Mouse (Mus musculus): ENCODE measurements around the gene Nbeal1.

The Nbeal1 gene

GRCm38 (mm10) chr1:60236261-60236660, 55.9 kb downstream of the Nbeal1 start:
- no peak for DNase-seq (ENCODE audit: low read depth, low spot score)
- no peaks in the 10 kb centered on the region for H3K27me3 ChIP-seq (ENCODE audit: control insufficient read depth, insufficient read depth, low read length, poor library complexity, severe bottlenecking)
- H3K36me3 ChIP-seq (ENCODE audit: control insufficient read depth, insufficient read depth, low read length, poor library complexity, severe bottlenecking), result no peaks in the 10 kb centered on the region

- 0 out of 2 replicates have a peak, but pooled peaks cover 3% of the 10 kb centered on the region for H3K36me3 ChIP-seq (ENCODE audit: control insufficient read depth, insufficient read depth, low read length, poor library complexity, severe bottlenecking)
- H3K27me3 ChIP-seq (ENCODE audit: control insufficient read depth, insufficient read depth, low read length, poor library complexity, severe bottlenecking), result no peaks in the 10 kb centered on the region
- DNase-seq (ENCODE audit: low read depth, low spot score), result no peak
Measured at GRCm38 (mm10) chr1:60240430-60240829, 60.0 kb downstream of the Nbeal1 start.

DNA sequence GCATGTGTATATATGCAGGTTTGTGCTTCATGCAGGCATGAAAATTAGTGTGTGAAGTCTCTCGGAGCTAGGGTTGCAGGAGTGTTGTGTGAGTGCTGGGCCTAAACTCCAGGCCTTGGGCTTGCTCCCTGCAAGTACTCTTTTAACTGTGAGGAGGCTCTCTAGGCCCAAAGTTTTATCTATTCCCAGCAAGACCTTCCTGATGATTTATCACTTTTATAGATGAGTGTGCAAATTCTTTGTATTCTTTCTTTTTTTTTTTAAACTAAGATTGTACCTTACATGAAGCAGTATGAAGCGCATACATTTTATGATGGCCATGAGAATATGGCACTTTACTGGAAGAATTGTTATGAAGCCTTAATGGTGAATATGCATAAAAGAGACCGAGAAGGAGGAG, 87.7 kb downstream of the Nbeal1 start:
- Histone ChIP-seq H3K36me3 (ENCODE audit: control insufficient read depth, insufficient read depth, low read length, poor library complexity, severe bottlenecking) (0 out of 2 replicates have a peak, but pooled peaks cover 9% of the 10 kb centered on the region), H3K27me3 (ENCODE audit: control insufficient read depth, insufficient read depth, low read length, poor library complexity, severe bottlenecking) (no peaks in the 10 kb centered on the region)
- no peak for DNase-seq (ENCODE audit: low read depth, low spot score)

DNA sequence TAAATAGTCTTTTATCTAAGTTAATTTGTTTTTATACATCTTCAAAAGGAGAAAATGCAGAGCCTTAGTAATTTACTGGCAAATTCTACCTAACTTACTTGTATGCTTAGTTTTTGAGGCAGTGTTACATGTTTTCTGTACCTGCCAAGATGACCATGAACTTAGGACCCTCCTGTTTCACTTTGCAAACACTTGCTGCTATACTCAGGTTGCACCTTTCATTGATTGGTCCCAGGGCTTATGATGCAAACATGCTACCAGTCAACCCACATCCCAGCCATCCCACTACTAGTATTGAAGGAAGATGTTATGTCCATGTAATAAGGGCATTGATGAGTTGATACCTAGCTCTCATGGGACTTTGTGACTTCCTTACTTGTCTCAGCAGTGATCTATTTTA, 88.9 kb downstream of the Nbeal1 start:
- no peak for DNase-seq (ENCODE audit: low read depth, low spot score)
- Histone ChIP-seq H3K36me3 (ENCODE audit: control insufficient read depth, insufficient read depth, low read length, poor library complexity, severe bottlenecking) (0 out of 2 replicates have a peak, but pooled peaks cover 5% of the 10 kb centered on the region), H3K27me3 (ENCODE audit: control insufficient read depth, insufficient read depth, low read length, poor library complexity, severe bottlenecking) (no peaks in the 10 kb centered on the region)

DNA sequence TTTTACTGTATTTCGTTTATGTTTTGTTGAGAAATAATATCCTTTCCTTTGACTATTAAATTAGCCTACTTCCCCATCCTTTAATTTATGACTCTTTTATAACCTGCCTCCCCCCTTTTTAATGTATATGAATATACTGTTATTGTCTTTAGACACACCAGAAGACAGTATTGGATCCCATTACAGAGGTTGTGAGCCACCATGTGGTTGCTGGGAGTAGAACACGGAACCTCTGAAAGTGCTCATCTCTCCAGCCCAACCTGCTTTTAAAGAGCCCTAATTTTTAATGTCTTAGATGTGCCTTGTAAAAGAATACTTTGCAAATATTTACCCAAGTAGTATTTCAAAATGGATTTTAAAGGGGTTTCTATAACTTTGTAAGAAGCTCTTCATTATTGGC, 92.1 kb downstream of the Nbeal1 start:
- 0 out of 2 replicates have a peak, but pooled peaks cover 2% of the 10 kb centered on the region for H3K36me3 ChIP-seq (ENCODE audit: control insufficient read depth, insufficient read depth, low read length, poor library complexity, severe bottlenecking)
- DNase-seq (ENCODE audit: low read depth, low spot score), result peak; percentile 36
- no peaks in the 10 kb centered on the region for H3K27me3 ChIP-seq (ENCODE audit: control insufficient read depth, insufficient read depth, low read length, poor library complexity, severe bottlenecking)

- peaks cover 5% of the 10 kb centered on the region; the same call in 1 of the 2 replicates for H3K36me3 ChIP-seq (ENCODE audit: control insufficient read depth, insufficient read depth, low read length, poor library complexity, severe bottlenecking)
- no peak for DNase-seq (ENCODE audit: low read depth, low spot score)
- H3K27me3 ChIP-seq (ENCODE audit: control insufficient read depth, insufficient read depth, low read length, poor library complexity, severe bottlenecking), result no peaks in the 10 kb centered on the region
Measured at GRCm38 (mm10) chr1:60293921-60294320, 113.5 kb downstream of the Nbeal1 start.

DNA sequence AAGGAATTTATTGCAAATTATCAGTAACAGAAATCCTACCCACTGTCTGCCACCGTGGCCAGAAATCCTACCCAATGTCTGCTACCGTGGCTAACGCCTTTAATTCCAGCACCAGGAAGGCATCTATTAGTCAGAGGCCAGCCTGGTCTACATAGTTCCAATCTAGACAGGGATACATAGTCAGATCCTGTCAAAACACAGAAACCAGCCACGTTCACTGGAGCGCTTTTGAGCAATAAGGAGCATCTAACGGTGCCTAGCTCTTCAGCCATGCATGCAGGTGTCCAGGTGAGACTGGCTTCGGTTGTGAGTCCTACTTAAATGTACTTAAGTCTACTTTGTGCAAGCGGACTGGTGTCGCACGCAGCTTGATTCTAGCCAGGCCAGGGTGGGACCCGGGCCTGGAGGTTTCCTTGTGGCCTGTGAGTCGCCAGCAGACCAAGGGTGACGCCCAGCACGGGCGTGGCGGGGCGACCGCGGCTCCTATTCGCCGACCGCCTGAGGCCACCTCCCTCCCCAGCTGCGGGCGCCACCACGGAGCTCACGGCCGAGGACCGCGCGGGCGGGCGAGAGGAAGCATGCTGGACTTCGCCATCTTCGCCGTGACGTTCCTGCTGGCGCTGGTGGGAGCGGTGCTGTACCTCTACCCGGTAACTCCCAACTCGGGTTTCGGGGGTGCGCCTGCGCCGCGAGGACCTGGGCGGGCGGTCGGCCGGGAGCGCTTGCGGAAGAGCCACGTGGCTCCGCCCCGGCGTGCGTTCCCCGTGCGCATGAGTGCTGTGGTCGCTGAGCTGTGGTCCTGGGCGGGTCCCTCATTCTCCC, 162.6 kb downstream of the Nbeal1 start, which contains the start of gene Cyp20a1:
Gene Cyp20a1, plus strand, starts transcription at position 516 of the 822 bp plus-strand sequence.
- H3K27me3 ChIP-seq (ENCODE audit: control insufficient read depth, insufficient read depth, low read length, poor library complexity, severe bottlenecking), result no peaks in the 10 kb centered on the region
- DNase-seq (ENCODE audit: low read depth, low spot score), result peak; percentile 86
- no peaks in the 10 kb centered on the region for H3K36me3 ChIP-seq (ENCODE audit: control insufficient read depth, insufficient read depth, low read length, poor library complexity, severe bottlenecking)

DNA sequence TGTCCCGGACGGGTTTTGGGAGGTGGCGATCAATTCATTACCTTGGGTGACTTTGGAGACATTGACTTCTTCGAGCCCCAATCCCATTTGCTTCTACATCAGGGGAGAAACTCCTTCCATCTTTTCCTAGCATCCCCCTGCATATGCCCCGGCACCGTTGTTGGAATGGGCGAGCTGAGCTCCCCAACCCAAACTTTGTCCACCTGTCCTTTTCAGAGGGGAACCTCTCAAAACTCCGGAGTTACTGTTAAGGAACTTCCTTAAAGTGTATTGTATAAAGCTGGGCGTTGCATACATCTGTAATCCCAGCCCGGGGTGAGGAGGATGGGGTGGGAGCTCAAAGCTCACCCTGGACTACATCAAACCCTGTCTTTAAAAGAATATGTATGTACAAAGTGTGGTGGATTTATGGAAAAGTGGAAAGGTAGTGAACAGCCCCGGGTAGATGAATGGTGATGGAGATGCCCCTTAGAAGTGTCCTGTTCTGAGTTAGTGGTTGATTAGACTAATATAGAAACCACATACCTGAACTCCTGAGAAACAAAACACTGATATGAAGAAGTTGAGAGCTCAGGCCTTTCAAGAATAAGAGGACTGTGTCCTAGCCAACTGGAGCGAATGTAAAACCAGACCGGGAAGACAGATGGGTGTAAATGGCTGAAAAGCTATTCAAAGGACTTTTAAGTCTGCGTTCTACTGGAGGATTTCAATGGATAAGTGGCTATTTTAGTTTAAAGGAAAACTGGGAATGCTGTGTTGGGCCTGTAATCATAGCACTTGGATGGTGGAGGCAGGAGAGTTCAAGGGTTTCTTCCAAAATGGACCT, 163.4 kb downstream of the Nbeal1 start:
- no peak for DNase-seq (ENCODE audit: low read depth, low spot score)
- no peaks in the 10 kb centered on the region for H3K36me3 ChIP-seq (ENCODE audit: control insufficient read depth, insufficient read depth, low read length, poor library complexity, severe bottlenecking)
- H3K27me3 ChIP-seq (ENCODE audit: control insufficient read depth, insufficient read depth, low read length, poor library complexity, severe bottlenecking), result no peaks in the 10 kb centered on the region

DNA sequence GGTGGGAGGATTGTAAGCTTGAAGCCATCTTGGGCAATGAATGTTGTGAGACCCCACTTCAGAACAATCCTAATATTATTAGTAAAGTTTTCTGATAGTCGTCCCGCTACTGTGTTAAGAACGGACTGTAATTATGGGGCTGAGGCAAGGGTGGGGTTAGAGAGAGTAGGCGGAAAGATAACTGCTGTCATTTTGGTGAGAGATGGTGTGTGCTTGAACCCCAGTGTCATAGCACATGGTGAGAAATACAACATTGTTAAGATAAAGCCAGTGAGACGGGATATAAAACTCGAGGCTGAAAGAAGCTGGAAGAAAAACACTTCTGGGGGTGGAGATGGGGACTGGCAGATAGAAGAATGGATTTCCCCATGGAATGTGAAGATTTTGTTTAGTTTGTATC, 164.3 kb downstream of the Nbeal1 start:
- Histone ChIP-seq H3K27me3 (ENCODE audit: control insufficient read depth, insufficient read depth, low read length, poor library complexity, severe bottlenecking) (no peaks in the 10 kb centered on the region), H3K36me3 (ENCODE audit: control insufficient read depth, insufficient read depth, low read length, poor library complexity, severe bottlenecking) (no peaks in the 10 kb centered on the region)
- no peak for DNase-seq (ENCODE audit: low read depth, low spot score)

GRCm38 (mm10) chr1:60345712-60346111, 165.3 kb downstream of the Nbeal1 start:
- Histone ChIP-seq H3K27me3 (ENCODE audit: control insufficient read depth, insufficient read depth, low read length, poor library complexity, severe bottlenecking) (no peaks in the 10 kb centered on the region), H3K36me3 (ENCODE audit: control insufficient read depth, insufficient read depth, low read length, poor library complexity, severe bottlenecking) (no peaks in the 10 kb centered on the region)
- DNase-seq (ENCODE audit: low read depth, low spot score), result no peak

DNA sequence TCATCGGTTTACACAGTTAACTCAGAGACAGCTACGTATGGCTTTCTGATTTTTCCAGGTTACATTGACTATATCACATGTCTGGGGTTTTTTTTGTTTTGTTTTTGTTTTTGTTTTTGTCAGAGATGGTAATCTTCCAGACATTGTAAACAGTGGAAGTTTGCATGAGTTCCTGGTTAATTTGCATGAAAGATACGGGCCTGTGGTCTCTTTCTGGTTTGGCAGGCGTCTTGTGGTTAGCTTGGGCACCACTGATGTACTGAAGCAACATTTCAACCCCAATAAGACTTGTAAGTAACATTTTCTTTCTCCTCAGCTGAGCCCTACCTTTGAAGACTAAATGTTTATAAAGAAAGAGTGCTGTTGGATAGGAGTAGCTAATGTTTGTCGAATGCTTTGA, 172.4 kb downstream of the Nbeal1 start:
- no peaks in the 10 kb centered on the region for H3K27me3 ChIP-seq (ENCODE audit: control insufficient read depth, insufficient read depth, low read length, poor library complexity, severe bottlenecking)
- no peaks in the 10 kb centered on the region for H3K36me3 ChIP-seq (ENCODE audit: control insufficient read depth, insufficient read depth, low read length, poor library complexity, severe bottlenecking)
- no peak for DNase-seq (ENCODE audit: low read depth, low spot score)

- DNase-seq (ENCODE audit: low read depth, low spot score), result peak; percentile 5
- Histone ChIP-seq H3K27me3 (ENCODE audit: control insufficient read depth, insufficient read depth, low read length, poor library complexity, severe bottlenecking) (no peaks in the 10 kb centered on the region), H3K36me3 (ENCODE audit: control insufficient read depth, insufficient read depth, low read length, poor library complexity, severe bottlenecking) (no peaks in the 10 kb centered on the region)
Measured at GRCm38 (mm10) chr1:60361626-60362025, 181.2 kb downstream of the Nbeal1 start.

- no peaks in the 10 kb centered on the region for H3K27me3 ChIP-seq (ENCODE audit: control insufficient read depth, insufficient read depth, low read length, poor library complexity, severe bottlenecking)
- H3K36me3 ChIP-seq (ENCODE audit: control insufficient read depth, insufficient read depth, low read length, poor library complexity, severe bottlenecking), result peaks cover 11% of the 10 kb centered on the region
- DNase-seq (ENCODE audit: low read depth, low spot score), result no peak
Measured at GRCm38 (mm10) chr1:60376556-60376955, 196.2 kb downstream of the Nbeal1 start.

- no peak for DNase-seq (ENCODE audit: low read depth, low spot score)
- H3K36me3 ChIP-seq (ENCODE audit: control insufficient read depth, insufficient read depth, low read length, poor library complexity, severe bottlenecking), result peaks cover 4% of the 10 kb centered on the region; the same call in 1 of the 2 replicates
- H3K27me3 ChIP-seq (ENCODE audit: control insufficient read depth, insufficient read depth, low read length, poor library complexity, severe bottlenecking), result no peaks in the 10 kb centered on the region
Measured at GRCm38 (mm10) chr1:60381910-60382309, 201.5 kb downstream of the Nbeal1 start.

Measured in splenic B cell, adult 2 months (primary cell).